Mouse (Mus musculus): ENCODE results near the gene Ppp1r18.

Ppp1r18 gene

GRCm38 (mm10) chr17:35865481-35866280 is at the start of gene Ppp1r18:
Gene Ppp1r18 (plus strand): TSS chr17:35865593.
- DNase-seq = peak; percentile 79

- DNase-seq = no peak
Observed at GRCm38 (mm10) chr17:35815836-35816235, 49.6 kb upstream of the Ppp1r18 start.

DNA sequence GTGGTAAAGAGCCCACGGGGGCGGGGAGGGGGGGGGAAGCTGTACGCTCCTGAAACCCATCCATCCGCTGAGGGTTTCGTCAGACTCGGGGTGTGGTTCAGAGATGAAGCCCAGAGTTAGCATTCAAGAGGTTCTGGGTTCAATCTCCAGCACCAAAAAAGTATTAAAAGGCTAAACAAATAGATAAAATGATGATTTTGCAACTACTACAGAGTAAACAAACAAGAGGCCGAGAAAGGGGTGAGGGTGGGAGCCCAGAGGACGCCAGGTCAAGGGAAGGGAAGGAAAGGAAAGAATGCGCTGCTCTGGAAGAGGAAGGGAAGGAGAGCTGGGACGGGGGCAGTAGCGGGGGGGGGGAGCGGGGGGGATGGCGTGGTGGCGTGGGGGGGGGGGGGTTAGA is 48.7 kb upstream of the Ppp1r18 start:
- DNase-seq = peak; percentile 68

DNA sequence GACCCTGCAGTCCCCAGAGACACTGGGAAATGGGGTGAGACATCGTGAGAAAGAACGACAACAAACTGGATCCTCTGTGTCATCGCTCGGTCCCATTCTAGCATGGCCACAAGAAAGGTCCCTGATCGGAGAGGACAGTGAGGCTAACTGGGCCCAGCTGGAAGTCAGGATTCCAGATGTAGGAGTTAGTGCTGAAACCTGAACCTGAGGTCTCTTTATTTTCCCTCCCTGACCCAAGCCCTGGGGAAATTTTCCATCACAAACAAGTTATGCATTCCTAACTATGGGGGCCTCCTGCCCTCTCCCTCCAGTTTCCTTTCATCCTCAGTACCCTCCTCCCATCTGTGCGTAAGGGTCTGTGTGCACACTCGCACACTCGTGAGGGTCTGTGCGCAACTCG is 48.2 kb upstream of the Ppp1r18 start:
- DNase-seq = peak; percentile 55

DNA sequence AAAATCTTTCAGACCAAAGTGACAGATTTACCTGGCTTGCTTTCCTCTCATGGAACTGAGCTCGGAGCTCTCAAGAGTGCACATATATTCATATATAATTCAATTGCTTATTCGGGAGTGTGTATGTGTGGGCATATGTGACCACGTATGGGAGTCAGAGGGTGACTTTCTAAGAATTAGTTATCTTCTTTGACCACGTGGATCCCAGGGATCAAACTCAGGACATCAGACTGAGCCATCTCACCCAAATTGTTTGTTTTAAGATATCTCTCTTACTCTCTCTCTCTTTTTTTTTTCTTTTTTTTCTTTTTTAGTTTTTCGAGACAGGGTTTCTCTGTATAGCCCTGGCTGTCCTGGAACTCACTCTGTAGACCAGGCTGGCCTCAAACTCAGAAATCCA is 45.3 kb upstream of the Ppp1r18 start:
- DNase-seq = no peak

DNA sequence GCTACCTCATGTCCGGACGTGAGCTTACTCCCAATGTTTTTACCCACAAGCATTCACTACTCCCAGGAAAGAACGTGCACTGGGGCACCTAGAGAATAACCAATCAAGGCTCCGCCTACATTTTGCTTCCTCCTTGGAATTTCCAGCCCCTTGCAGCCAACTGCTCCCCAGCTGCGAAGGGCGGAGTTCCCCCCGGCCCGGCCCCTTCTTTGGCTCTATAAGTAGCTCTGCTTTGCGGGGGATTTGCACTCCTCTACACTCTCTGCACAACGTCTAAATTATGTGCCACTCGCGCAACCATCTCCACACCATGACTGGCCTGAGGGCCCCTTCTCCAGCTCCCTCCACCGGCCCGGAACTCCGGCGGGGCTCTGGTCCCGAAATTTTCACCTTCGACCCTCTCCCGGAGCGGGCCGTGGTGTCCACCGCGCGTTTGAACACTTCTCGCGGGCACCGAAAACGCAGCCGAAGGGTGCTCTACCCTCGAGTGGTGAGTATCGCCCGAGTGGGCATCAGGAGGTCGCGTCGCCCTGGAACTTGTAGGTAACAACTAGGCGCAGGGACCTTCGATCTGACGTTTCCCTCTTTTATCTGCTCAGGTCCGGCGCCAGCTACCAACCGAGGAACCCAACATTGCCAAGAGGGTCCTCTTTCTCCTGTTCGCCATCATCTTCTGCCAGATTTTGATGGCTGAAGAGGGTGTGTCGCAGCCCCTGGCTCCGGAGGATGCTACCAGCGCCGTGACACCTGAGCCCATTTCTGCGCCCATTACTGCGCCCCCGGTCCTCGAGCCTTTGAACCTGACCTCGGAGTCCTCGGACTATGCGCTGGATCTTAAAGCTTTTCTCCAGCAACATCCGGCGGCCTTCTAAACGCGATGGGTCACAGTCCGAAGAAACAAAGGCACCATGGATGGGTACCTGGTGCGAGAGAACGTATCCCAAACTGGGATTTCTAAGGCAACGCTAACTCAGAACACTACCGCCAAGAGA is 43.7 kb upstream of the Ppp1r18 start, which contains the start of gene Ier3:
TSS of gene Ier3 (plus strand) at position 246 of the 992 bp plus-strand sequence.
- DNase-seq = peak; percentile 94

DNA sequence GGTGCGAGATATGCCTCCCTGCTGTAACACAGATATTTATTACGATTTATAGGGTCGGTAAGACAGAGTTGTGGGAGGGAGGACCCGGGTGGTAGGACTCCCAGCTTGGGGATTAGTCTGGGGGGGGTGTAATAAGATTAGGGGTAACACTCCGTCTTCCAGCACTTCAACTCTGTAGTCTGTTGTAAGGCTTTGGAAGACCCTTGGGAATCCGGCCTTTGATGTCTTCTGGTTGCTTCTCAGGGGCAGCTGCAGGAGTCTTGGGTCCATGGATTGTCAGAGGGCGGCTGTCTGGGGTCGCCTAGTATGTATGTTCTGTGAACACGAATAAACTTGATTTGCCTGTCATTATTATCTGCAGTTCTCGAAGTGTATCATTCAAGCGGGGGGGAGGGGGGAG is 42.8 kb upstream of the Ppp1r18 start:
- no peak for DNase-seq

- DNase-seq = peak; percentile 93
Observed at GRCm38 (mm10) chr17:35822964-35823937, 42.1 kb upstream of the Ppp1r18 start, which contains the start of gene Flot1. Gene Flot1 (plus strand): TSS chr17:35823230.

- no peak for DNase-seq
Observed at GRCm38 (mm10) chr17:35824402-35824801, 41.0 kb upstream of the Ppp1r18 start.

DNA sequence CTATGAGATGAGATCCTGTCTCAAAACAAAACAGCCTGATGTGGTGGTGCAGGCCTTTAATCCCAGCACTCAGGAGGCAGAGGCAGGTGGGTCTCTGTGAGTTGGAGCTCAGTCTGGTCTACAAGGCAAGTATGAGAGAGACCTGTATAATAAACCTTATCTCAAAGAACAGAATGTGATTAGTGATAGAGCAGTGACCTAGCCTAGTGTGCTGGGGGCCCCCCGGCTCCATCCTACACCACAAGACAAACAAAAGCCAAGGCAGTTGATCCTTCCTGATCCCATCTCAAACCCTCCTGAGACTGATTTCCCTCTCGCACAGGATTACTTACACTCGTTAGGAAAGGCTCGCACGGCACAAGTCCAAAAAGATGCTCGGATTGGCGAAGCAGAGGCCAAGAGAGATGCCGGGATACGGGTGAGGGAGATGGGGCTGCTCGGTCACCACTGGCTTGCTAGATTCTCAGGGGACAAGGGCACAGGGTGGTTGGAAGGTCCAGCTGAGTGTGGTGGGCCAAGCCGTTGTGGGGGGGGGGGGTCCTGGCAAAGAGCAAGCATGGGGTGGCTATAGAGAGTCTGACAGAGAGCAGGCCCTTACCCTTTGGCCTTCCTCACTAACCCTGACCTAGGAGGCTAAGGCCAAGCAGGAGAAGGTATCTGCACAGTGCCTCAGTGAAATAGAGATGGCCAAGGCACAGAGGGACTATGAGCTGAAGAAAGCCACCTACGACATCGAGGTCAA is 40.1 kb upstream of the Ppp1r18 start:
- no peak for DNase-seq

GRCm38 (mm10) chr17:35829737-35830136 is 35.7 kb upstream of the Ppp1r18 start:
- DNase-seq = peak; percentile 91

GRCm38 (mm10) chr17:35832400-35833238 is 32.8 kb upstream of the Ppp1r18 start:
- no peak for DNase-seq

GRCm38 (mm10) chr17:35833239-35833751 is 32.1 kb upstream of the Ppp1r18 start:
- DNase-seq = no peak

- no peak for DNase-seq
Observed at GRCm38 (mm10) chr17:35833894-35834293, 31.5 kb upstream of the Ppp1r18 start.

DNA sequence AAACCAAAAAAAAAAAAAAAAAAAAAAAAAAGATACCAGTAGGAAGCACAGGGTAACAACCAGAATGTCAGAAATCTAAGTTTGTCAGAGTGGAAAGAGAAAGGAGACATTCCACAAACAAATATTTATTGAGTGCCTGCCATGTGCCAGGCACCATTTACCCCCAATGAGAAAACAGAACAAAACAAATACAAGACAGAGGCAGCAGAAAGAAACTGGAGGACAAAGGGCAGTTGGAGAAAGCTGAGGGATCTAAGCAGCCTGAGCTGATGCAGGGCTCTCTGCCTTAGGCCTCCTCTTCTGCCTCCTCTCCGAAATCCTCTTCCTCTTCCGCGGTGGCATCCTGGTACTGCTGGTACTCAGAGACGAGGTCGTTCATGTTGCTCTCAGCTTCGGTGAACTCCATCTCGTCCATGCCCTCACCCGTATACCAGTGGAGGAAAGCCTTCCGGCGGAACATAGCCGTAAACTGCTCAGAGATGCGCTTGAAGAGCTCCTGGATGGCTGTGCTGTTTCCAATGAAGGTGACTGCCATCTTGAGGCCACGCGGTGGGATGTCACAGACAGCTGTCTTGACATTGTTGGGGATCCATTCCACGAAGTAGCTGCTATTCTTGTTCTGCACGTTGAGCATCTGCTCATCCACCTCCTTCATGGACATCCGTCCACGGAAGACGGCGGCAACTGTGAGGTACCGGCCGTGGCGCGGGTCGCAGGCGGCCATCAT is 30.5 kb upstream of the Ppp1r18 start:
- DNase-seq = no peak

- peak; percentile 43 for DNase-seq
Observed at GRCm38 (mm10) chr17:35835424-35836140, 29.8 kb upstream of the Ppp1r18 start.

DNA sequence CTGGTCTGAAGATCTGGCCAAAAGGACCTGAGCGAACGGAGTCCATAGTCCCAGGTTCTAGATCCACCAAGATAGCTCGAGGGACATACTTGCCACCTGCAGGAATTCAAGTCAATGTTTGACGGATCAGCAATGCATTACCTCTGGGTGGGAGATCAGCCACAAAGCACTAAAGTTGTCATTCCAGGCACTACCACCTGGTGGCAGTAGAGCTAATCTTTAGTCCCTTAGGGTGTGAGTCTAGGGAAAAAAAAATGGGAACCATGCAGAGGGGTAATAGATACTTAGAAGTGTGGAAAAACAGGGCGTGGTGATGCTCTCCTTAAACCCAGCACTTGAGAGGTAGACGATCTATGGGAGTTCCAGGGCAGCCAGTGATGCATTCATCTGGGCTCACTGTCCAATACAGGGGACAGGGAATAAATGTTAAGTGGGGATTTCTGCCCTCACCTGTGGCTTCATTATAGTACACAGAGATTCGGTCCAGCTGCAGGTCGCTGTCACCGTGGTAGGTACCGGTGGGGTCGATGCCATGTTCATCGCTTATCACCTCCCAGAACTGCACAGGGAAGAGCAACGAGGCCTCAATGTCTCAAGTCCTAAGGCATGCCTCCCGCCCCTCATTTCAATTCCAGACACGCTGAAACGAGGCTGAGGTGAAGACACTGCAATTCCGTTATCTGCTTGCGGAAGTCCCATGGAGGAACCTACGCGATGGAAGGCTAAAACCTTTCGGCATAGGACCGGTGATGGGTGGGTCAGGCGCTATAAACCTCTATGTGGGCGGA is 29.0 kb upstream of the Ppp1r18 start:
- peak; percentile 93 for DNase-seq

GRCm38 (mm10) chr17:35836991-35837422 is 28.4 kb upstream of the Ppp1r18 start:
- peak; percentile 92 for DNase-seq
